Mouse (Mus musculus): ENCODE results near the gene Repin1. TPM values are rescaled to one million over a fixed set of nuclear protein-coding genes. Genes with fewer than 3 reads are reported as not detected.

The Repin1 gene
- polyA plus RNA-seq, 1 experiment: 15.3 TPM

- Histone ChIP-seq H3K4me2 (ENCODE audit: low read depth) (no peak overlapping the region), H3K4me3 (no peak overlapping the region), H3K79me2 (ENCODE audit: control insufficient read depth, insufficient read depth) (no peaks in the 10 kb centered on the region), H3ac (ENCODE audit: control insufficient read depth, insufficient read length) (no peak overlapping the region), H3K27me3 (ENCODE audit: control insufficient read depth, insufficient read depth, insufficient read length) (peaks cover 4% of the 10 kb centered on the region), H3K36me3 (ENCODE audit: control insufficient read depth, insufficient read depth) (no peaks in the 10 kb centered on the region)
- TF ChIP-seq POLR2AphosphoS2 (IDR thresholded peaks at IDR 0.05; ENCODE audit: insufficient read length, low read depth) (no peak), TCF12 (IDR thresholded peaks at IDR 0.05; ENCODE audit: insufficient read depth, poor library complexity, severe bottlenecking) (no peak), MAX (IDR thresholded peaks at IDR 0.05; ENCODE audit: low read depth) (no peak), MYOD1 (IDR thresholded peaks at IDR 0.05; ENCODE audit: control insufficient read depth in 1 of 3, insufficient read length in 2 of 3, low read depth in 2 of 3) (no peak), USF1 (IDR thresholded peaks at IDR 0.05; ENCODE audit: low read depth) (no peak), SRF (IDR thresholded peaks at IDR 0.05; ENCODE audit: control insufficient read depth, insufficient read length, low read depth) (no peak), CEBPB (IDR thresholded peaks at IDR 0.05; ENCODE audit: insufficient read depth, poor library complexity, severe bottlenecking) (no peak), REST (IDR thresholded peaks at IDR 0.05; ENCODE audit: insufficient read depth, insufficient read length) (no peak), E2F4 (IDR thresholded peaks at IDR 0.05; ENCODE audit: insufficient read depth) (no peak), MYOG (IDR thresholded peaks at IDR 0.05; ENCODE audit: control insufficient read depth in 1 of 3, insufficient read depth in 1 of 3, insufficient read length in 2 of 3, low read depth in 2 of 3) (no peak), TCF3 (IDR thresholded peaks at IDR 0.05; ENCODE audit: insufficient read length, low read depth) (no peak), POLR2A (IDR thresholded peaks at IDR 0.05; ENCODE audit: insufficient read length, low read depth) (no peak)
Measured at GRCm38 (mm10) chr6:48635105-48635504, 41.4 kb downstream of the Repin1 start.

- Histone ChIP-seq H3K27me3 (ENCODE audit: control insufficient read depth, insufficient read depth, insufficient read length) (peaks cover 4% of the 10 kb centered on the region), H3K4me2 (ENCODE audit: low read depth) (no peak overlapping the region), H3K4me3 (no peak overlapping the region), H3K36me3 (ENCODE audit: control insufficient read depth, insufficient read depth) (no peaks in the 10 kb centered on the region), H3K79me2 (ENCODE audit: control insufficient read depth, insufficient read depth) (no peaks in the 10 kb centered on the region), H3ac (ENCODE audit: control insufficient read depth, insufficient read length) (no peak overlapping the region)
- TF ChIP-seq E2F4 (IDR thresholded peaks at IDR 0.05; ENCODE audit: insufficient read depth) (no peak), CEBPB (IDR thresholded peaks at IDR 0.05; ENCODE audit: insufficient read depth, poor library complexity, severe bottlenecking) (no peak), MAX (IDR thresholded peaks at IDR 0.05; ENCODE audit: low read depth) (no peak), MYOG (IDR thresholded peaks at IDR 0.05; ENCODE audit: control insufficient read depth in 1 of 3, insufficient read depth in 1 of 3, insufficient read length in 2 of 3, low read depth in 2 of 3) (no peak), MYOD1 (IDR thresholded peaks at IDR 0.05; ENCODE audit: control insufficient read depth in 1 of 3, insufficient read length in 2 of 3, low read depth in 2 of 3) (no peak), USF1 (IDR thresholded peaks at IDR 0.05; ENCODE audit: low read depth) (no peak), POLR2A (IDR thresholded peaks at IDR 0.05; ENCODE audit: insufficient read length, low read depth) (no peak), REST (IDR thresholded peaks at IDR 0.05; ENCODE audit: insufficient read depth, insufficient read length) (no peak), SRF (IDR thresholded peaks at IDR 0.05; ENCODE audit: control insufficient read depth, insufficient read length, low read depth) (no peak), POLR2AphosphoS2 (IDR thresholded peaks at IDR 0.05; ENCODE audit: insufficient read length, low read depth) (no peak)
Measured at GRCm38 (mm10) chr6:48636515-48636914, 42.8 kb downstream of the Repin1 start.

- Histone ChIP-seq H3K27me3 (ENCODE audit: control insufficient read depth, insufficient read depth, insufficient read length) (no peaks in the 10 kb centered on the region), H3ac (ENCODE audit: control insufficient read depth, insufficient read length) (no peak overlapping the region), H3K79me2 (ENCODE audit: control insufficient read depth, insufficient read depth) (no peaks in the 10 kb centered on the region), H3K36me3 (ENCODE audit: control insufficient read depth, insufficient read depth) (no peaks in the 10 kb centered on the region), H3K4me3 (no peak overlapping the region), H3K4me2 (ENCODE audit: low read depth) (no peak overlapping the region)
- TF ChIP-seq POLR2AphosphoS2 (IDR thresholded peaks at IDR 0.05; ENCODE audit: insufficient read length, low read depth) (no peak), USF1 (IDR thresholded peaks at IDR 0.05; ENCODE audit: low read depth) (peak; percentile 18)
Measured at GRCm38 (mm10) chr6:48637811-48638500, 44.3 kb downstream of the Repin1 start.

GRCm38 (mm10) chr6:48638553-48638952 is 44.9 kb downstream of the Repin1 start:
- H3K27me3 ChIP-seq (ENCODE audit: control insufficient read depth, insufficient read depth, insufficient read length): no peaks in the 10 kb centered on the region
- no peak for TF ChIP-seq CEBPB (IDR thresholded peaks at IDR 0.05; ENCODE audit: insufficient read depth, poor library complexity, severe bottlenecking)
- H3K4me3 ChIP-seq: no peak overlapping the region
- no peak overlapping the region for H3ac ChIP-seq (ENCODE audit: control insufficient read depth, insufficient read length)
- H3K36me3 ChIP-seq (ENCODE audit: control insufficient read depth, insufficient read depth): no peaks in the 10 kb centered on the region
- no peaks in the 10 kb centered on the region for H3K79me2 ChIP-seq (ENCODE audit: control insufficient read depth, insufficient read depth)
- no peak overlapping the region for H3K4me2 ChIP-seq (ENCODE audit: low read depth)

- Histone ChIP-seq H3K79me2 (ENCODE audit: control insufficient read depth, insufficient read depth) (no peaks in the 10 kb centered on the region), H3K4me2 (ENCODE audit: low read depth) (no peak overlapping the region), H3K36me3 (ENCODE audit: control insufficient read depth, insufficient read depth) (no peaks in the 10 kb centered on the region), H3ac (ENCODE audit: control insufficient read depth, insufficient read length) (no peak overlapping the region), H3K27me3 (ENCODE audit: control insufficient read depth, insufficient read depth, insufficient read length) (peaks cover 6% of the 10 kb centered on the region), H3K4me3 (no peak overlapping the region)
- TF ChIP-seq MYOG (IDR thresholded peaks at IDR 0.05; ENCODE audit: control insufficient read depth in 1 of 3, insufficient read depth in 1 of 3, insufficient read length in 2 of 3, low read depth in 2 of 3): no peak
- no peak for TF ChIP-seq TCF3 (IDR thresholded peaks at IDR 0.05; ENCODE audit: insufficient read length, low read depth)
- TF ChIP-seq REST (IDR thresholded peaks at IDR 0.05; ENCODE audit: insufficient read depth, insufficient read length): no peak
- TF ChIP-seq TCF12 (IDR thresholded peaks at IDR 0.05; ENCODE audit: insufficient read depth, poor library complexity, severe bottlenecking): no peak
- TF ChIP-seq MAX (IDR thresholded peaks at IDR 0.05; ENCODE audit: low read depth): no peak
- TF ChIP-seq USF1 (IDR thresholded peaks at IDR 0.05; ENCODE audit: low read depth): no peak
- no peak for TF ChIP-seq POLR2AphosphoS2 (IDR thresholded peaks at IDR 0.05; ENCODE audit: insufficient read length, low read depth)
- TF ChIP-seq SRF (IDR thresholded peaks at IDR 0.05; ENCODE audit: control insufficient read depth, insufficient read length, low read depth): no peak
Measured at GRCm38 (mm10) chr6:48641391-48641790, 47.7 kb downstream of the Repin1 start.
